Mouse (Mus musculus): Measurements from ENCODE around the gene Eogt. TPM values are rescaled to one million over a fixed set of nuclear protein-coding genes. Genes with fewer than 3 reads are reported as not detected.

Eogt gene
- polyA plus RNA-seq (2014; fragmentation: Illumina TruSeq; extraction: RNeasy Lipid Tissue Mini Kit (QIAGEN cat#74804); ENCODE audit: low read depth, low replicate concordance), result 12.6 TPM

DNA sequence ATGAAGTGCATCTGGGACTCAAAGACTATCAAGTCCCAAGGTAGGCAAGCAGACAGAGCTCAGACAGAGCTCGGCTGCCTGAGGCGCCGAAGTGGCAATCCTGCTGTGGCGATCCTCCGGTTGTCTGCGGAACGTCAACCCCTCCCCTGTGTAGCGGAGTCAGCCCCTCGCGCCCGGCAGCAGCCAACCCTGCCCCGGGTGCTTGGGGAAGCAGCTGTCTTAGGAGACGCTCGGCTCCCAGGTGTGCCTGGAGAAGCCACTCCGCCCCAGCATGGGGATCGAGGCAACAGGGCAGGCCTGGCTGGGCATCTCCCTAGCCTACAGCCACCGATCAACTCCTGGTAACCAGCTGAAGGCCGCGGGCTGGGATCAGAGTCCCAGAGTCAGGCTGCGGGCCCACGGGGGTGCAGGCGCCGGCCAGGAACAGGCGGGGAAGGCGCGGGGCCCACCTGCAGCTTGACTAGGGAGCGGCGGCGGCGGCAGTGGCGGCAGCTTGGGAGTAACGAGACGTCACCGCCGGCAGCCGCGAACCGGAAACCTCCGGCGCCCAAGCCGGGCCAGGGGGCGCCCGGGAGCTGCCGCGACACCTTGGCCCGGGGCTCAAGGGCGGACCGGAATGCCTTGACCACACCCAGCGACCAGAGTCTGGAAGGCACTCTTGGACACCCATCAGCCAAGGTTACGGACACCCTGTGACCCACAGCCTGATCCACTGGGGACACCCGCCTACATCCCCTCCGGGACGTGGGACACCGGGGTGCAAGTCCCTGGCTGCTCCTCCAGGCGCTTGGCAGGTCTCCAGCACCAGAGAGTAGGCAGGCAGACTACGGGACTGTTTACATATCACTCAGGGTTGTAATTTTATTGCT lies at the start of gene Eogt:
TSS of gene Eogt (minus strand) at position 800 of the 869 bp plus-strand sequence.

DNA sequence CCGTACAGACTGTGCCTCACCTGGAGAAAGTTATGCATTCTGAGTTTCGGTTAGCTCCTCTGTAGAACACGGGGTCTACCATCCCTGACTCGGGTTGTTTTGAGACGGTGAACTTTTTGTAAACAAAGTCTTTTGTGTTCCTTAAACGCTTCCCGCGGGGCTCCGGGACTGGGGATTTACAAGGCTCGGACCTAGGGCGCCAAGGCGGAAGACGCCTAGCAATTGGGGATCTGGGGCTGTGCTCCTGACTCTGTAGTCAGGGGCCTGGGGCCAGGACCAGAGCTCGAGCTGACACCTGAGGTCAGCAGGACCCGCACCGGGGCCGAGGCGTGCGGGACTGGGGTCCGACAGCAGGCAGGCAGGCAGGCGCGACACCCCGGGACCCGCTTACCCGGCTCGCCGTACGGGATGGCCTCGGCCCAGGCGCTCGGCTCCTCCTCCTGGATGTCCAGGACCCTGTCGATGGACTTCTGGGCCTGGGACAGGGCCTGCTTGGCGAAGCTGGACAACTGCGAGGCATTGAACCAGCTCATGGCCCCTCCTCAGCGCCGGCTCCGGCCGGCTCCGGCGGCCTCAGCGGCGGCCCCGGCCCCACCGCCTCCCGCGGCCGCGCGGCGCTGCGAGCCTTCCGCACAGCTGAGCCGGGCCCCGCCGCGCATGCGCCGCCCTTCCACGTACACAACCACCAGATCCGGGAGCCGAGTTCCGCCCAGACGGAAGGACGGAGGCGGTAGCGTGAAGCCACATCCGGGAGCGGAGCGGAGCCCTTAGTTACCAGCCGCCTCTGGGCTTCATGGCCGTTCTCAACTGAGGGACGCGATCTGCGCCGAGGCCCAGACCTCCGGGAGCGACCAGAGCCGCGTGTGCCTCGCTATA lies 29.7 kb upstream of the Eogt start, which contains the start of gene Tmf1:
TSS of gene Tmf1 (minus strand) at position 632 of the 876 bp plus-strand sequence.

DNA sequence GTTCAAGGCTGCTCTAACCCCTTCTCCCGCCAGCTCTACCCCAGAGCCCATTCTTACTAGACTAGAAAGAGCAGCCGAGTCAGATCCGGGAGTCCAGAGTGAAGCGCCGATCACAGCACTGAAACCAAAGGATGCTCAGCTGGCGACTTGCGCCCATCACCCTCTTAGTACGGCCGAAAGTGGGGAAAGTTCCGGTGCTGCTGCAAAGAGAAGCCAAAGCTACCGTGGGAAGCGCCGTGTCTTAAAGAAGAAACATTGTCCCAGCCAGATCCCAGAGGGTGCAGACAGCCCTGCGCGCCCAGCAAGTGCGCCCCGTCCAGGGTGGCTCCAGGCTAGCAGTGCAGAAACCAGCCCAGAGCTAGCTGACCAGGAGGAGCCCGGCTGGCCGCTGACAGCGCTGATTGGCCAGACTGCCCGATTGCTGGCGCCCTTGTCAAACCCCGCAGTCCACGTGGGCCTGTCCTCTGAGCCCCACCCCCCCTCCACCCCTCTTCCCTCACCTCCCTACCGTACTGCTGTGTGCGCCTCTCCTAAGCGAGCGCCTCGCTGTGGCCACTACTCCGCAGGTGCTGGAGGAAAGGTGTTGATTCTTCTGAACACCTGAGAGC lies 88.8 kb downstream of the Eogt start, which contains the start of gene Fam19a4:
TSS of gene Fam19a4 (minus strand) at position 340 of the 608 bp plus-strand sequence.

Other genes starting within 250 kb of the Eogt start
- gene Fam19a4, start 88.8 kb downstream of the Eogt start, polyA plus RNA-seq (2014; fragmentation: Illumina TruSeq; extraction: RNeasy Lipid Tissue Mini Kit (QIAGEN cat#74804); ENCODE audit: low read depth, low replicate concordance), result not detected
- 15.9 TPM for gene Tmf1, start 29.9 kb upstream of the Eogt start, polyA plus RNA-seq (2014; fragmentation: Illumina TruSeq; extraction: RNeasy Lipid Tissue Mini Kit (QIAGEN cat#74804); ENCODE audit: low read depth, low replicate concordance)
- 67.4 TPM for gene Uba3, start 56.5 kb upstream of the Eogt start, polyA plus RNA-seq (2014; fragmentation: Illumina TruSeq; extraction: RNeasy Lipid Tissue Mini Kit (QIAGEN cat#74804); ENCODE audit: low read depth, low replicate concordance)
- 125 TPM for gene Arl6ip5, start 61.5 kb upstream of the Eogt start, polyA plus RNA-seq (2014; fragmentation: Illumina TruSeq; extraction: RNeasy Lipid Tissue Mini Kit (QIAGEN cat#74804); ENCODE audit: low read depth, low replicate concordance)
- 96.6 TPM for gene Lmod3, start 103.6 kb upstream of the Eogt start, polyA plus RNA-seq (2014; fragmentation: Illumina TruSeq; extraction: RNeasy Lipid Tissue Mini Kit (QIAGEN cat#74804); ENCODE audit: low read depth, low replicate concordance)

Measured in heart, adult 10 weeks (tissue).